10 mouse cellular contexts compared by ENCODE assay signal in genomic region chr10:126625466-126625865, GRCm38 (mm10).
DNase-seq lines count a peak whose midpoint lies in the region; ATAC-seq and TF ChIP-seq lines count a peak whose summit lies in the region.
"Had no signal": no experiment of that assay in that cellular context is flagged by ENCODE, and none has a peak within 500 bp of the region (broad histone marks: within the 10 kb centered on the region; RNA-seq: fewer than 3 reads in every experiment).

No protein-coding gene starts in this region.

- H3K36me3 ChIP-seq in hindbrain, embryonic 11.5 days (ENCODE audit: control insufficient read depth, insufficient read depth, low read length): no peaks in the 10 kb centered on the region
- H3K36me3 ChIP-seq in hindbrain, embryonic 13.5 days: no peaks in the 10 kb centered on the region
- no peaks in the 10 kb centered on the region for H3K36me3 ChIP-seq in embryonic facial prominence, embryonic 11.5 days (replicated peaks; ENCODE audit: control insufficient read depth, insufficient read depth, low read depth, low read length)
- H3K36me3 ChIP-seq in stomach, postnatal 0 days (ENCODE audit: control insufficient read depth, insufficient read depth, low read length): no peaks in the 10 kb centered on the region

- WGBS in hindbrain, embryonic 11.5 days: 61% methylated on average over 7 of the region's 7 CpGs
- 68% methylated on average over 7 of the region's 7 CpGs for WGBS in hindbrain, embryonic 13.5 days
- 58% methylated on average over 7 of the region's 7 CpGs for WGBS in embryonic facial prominence, embryonic 11.5 days
- WGBS in stomach, postnatal 0 days: 48% methylated on average over 7 of the region's 7 CpGs

- no peak overlapping the region for H3K4me3 ChIP-seq in hindbrain, embryonic 11.5 days (ENCODE audit: low read depth, low read length)
- no peak overlapping the region for H3K4me3 ChIP-seq in hindbrain, embryonic 13.5 days
- no peak overlapping the region for H3K4me3 ChIP-seq in embryonic facial prominence, embryonic 11.5 days (ENCODE audit: low read depth, low read length)
- H3K4me3 ChIP-seq in stomach, postnatal 0 days (ENCODE audit: low read depth, low read length): no peak overlapping the region
- H3K4me3 ChIP-seq: erythroblast, embryonic 14.5 days had no signal

- H3K4me2 ChIP-seq in hindbrain, embryonic 11.5 days (replicated peaks; ENCODE audit: low read depth, low read length): no peak overlapping the region
- H3K4me2 ChIP-seq in hindbrain, embryonic 13.5 days: no peak overlapping the region
- no peak overlapping the region for H3K4me2 ChIP-seq in embryonic facial prominence, embryonic 11.5 days (ENCODE audit: low read depth, low read length)
- no peak overlapping the region for H3K4me2 ChIP-seq in stomach, postnatal 0 days (replicated peaks; ENCODE audit: low read depth)

- ATAC-seq in hindbrain, embryonic 11.5 days (ENCODE audit: low FRiP score): no peak
- ATAC-seq in hindbrain, embryonic 13.5 days (ENCODE audit: low FRiP score): no peak
- no peak for ATAC-seq in embryonic facial prominence, embryonic 11.5 days (replicated peaks; ENCODE audit: insufficient number of reproducible peaks, low FRiP score, low TSS enrichment, low read depth)
- no peak for ATAC-seq in stomach, postnatal 0 days (ENCODE audit: low FRiP score, low TSS enrichment)
- ATAC-seq: intestine, postnatal 0 days had no signal

- no peak overlapping the region for H3K27ac ChIP-seq in hindbrain, embryonic 11.5 days (ENCODE audit: low read depth, low read length)
- no peak overlapping the region for H3K27ac ChIP-seq in hindbrain, embryonic 13.5 days
- H3K27ac ChIP-seq in embryonic facial prominence, embryonic 11.5 days (replicated peaks; ENCODE audit: low read depth, low read length): no peak overlapping the region
- H3K27ac ChIP-seq in stomach, postnatal 0 days (replicated peaks): no peak overlapping the region

- TF ChIP-seq CTCF in stomach, postnatal 0 days (IDR thresholded peaks at IDR 0.05; ENCODE audit: low read depth): no peak

- H3K4me1 ChIP-seq in hindbrain, embryonic 11.5 days (replicated peaks; ENCODE audit: control insufficient read depth, insufficient read depth, low read length): no peaks in the 10 kb centered on the region
- H3K4me1 ChIP-seq in hindbrain, embryonic 13.5 days (replicated peaks): peaks cover 5% of the 10 kb centered on the region; the same call in 1 of the 2 replicates
- H3K4me1 ChIP-seq in embryonic facial prominence, embryonic 11.5 days (ENCODE audit: control insufficient read depth, insufficient read depth, low read length): no peaks in the 10 kb centered on the region
- no peaks in the 10 kb centered on the region for H3K4me1 ChIP-seq in stomach, postnatal 0 days (replicated peaks; ENCODE audit: control insufficient read depth, insufficient read depth)

- H3K9ac ChIP-seq in hindbrain, embryonic 11.5 days (ENCODE audit: low read depth, low read length): no peak overlapping the region
- no peak overlapping the region for H3K9ac ChIP-seq in hindbrain, embryonic 13.5 days
- no peak overlapping the region for H3K9ac ChIP-seq in embryonic facial prominence, embryonic 11.5 days (replicated peaks; ENCODE audit: low read length)
- H3K9ac ChIP-seq in stomach, postnatal 0 days (ENCODE audit: low read length): no peak overlapping the region

- peak; percentile 52 for DNase-seq in hindbrain, embryonic 11.5 days (ENCODE audit: low spot score)
- DNase-seq in testis, postnatal 10 days (ENCODE audit: low spot score): peak; percentile 72
- DNase-seq in testis, postnatal 14 days (ENCODE audit: low spot score): no peak
- peak; percentile 84 for DNase-seq in embryonic facial prominence, embryonic 11.5 days (ENCODE audit: low spot score)
- DNase-seq in stomach, postnatal 0 days (ENCODE audit: low spot score): peak; percentile 28
- no peak for DNase-seq in layer of hippocampus, postnatal 25 days (ENCODE audit: extremely low spot score in 1 of 2, low spot score in 1 of 2)
- no peak for DNase-seq in layer of hippocampus, adult 8-10 months (ENCODE audit: low spot score in 2 of 2)

- no peaks in the 10 kb centered on the region for H3K27me3 ChIP-seq in hindbrain, embryonic 11.5 days (ENCODE audit: control insufficient read depth, insufficient read depth, low read length)
- no peaks in the 10 kb centered on the region for H3K27me3 ChIP-seq in hindbrain, embryonic 13.5 days
- no peaks in the 10 kb centered on the region for H3K27me3 ChIP-seq in embryonic facial prominence, embryonic 11.5 days (ENCODE audit: control insufficient read depth, insufficient read depth, low read length)
- H3K27me3 ChIP-seq in stomach, postnatal 0 days (ENCODE audit: control insufficient read depth, insufficient read depth, low read length): no peaks in the 10 kb centered on the region

- TF ChIP-seq EP300 in stomach, postnatal 0 days (optimal IDR thresholded peaks at IDR 0.05): no peak

- H3K9me3 ChIP-seq in hindbrain, embryonic 11.5 days (ENCODE audit: control insufficient read depth, low read length): no peaks in the 10 kb centered on the region
- H3K9me3 ChIP-seq in hindbrain, embryonic 13.5 days: no peaks in the 10 kb centered on the region
- no peaks in the 10 kb centered on the region for H3K9me3 ChIP-seq in embryonic facial prominence, embryonic 11.5 days (replicated peaks; ENCODE audit: control insufficient read depth, low read length)
- H3K9me3 ChIP-seq in stomach, postnatal 0 days (ENCODE audit: control insufficient read depth, low read length): no peaks in the 10 kb centered on the region

Comparison
In these comparisons a context has a peak if more than half of its experiments do, and no peak if none do; other contexts are left out.
1. DNase-seq: peak in hindbrain, embryonic 11.5 days (single experiment), testis, postnatal 10 days (single experiment), embryonic facial prominence, embryonic 11.5 days (single experiment) and stomach, postnatal 0 days (single experiment); none in testis, postnatal 14 days (single experiment), layer of hippocampus, postnatal 25 days (0 of 2) and layer of hippocampus, adult 8-10 months (0 of 2).